Mouse (Mus musculus) gastrocnemius, postnatal 10 days (tissue): ENCODE data around the gene Bmper. TPM values are rescaled to one million over a fixed set of nuclear protein-coding genes. Genes with fewer than 3 reads are reported as not detected.
A peak's percentile ranks its signal among the peaks of the same experiment; 100 is the strongest.

ENCODE experiments used
- DNase-seq: peaks from one replicate; pipeline ENCODE4 v3.0.0; 2021; ENCODE audit warnings: mixed read lengths
- long read RNA-seq, 2 experiments: library from polyadenylated mRNA; stranded (forward); transcript quantifications; one replicate each; pipeline ENCODE4 v2.0.0; 2021
- total RNA-seq, 2 experiments: library from RNA; stranded (reverse); gene quantifications; 2 replicates each; pipeline ENCODE4 v1.2.3; 2021

Bmper gene
- total RNA-seq: 1 to 10 TPM; 5.9 to 8.0 TPM
- long read RNA-seq, experiment 1, transcript Bmper-201 (15 exons, 3,791 nt): major isoform, 7 of 8 reads
- long read RNA-seq, experiment 1, partial matches to known transcripts: 0 of 8 reads
- long read RNA-seq, experiment 1, other reads (novel, unspliced or antisense): 1 of 8 reads
- long read RNA-seq, experiment 2, transcript Bmper-201 (15 exons, 3,791 nt): major isoform, 10 of 15 reads
- long read RNA-seq, experiment 2, partial matches to known transcripts: 2 of 15 reads
- long read RNA-seq, experiment 2, other reads (novel, unspliced or antisense): 3 of 15 reads

- peak; percentile 69 for DNase-seq
These were observed at the start of gene Bmper for GRCm38 (mm10) chr9:23222841-23223548. TSS of gene Bmper (plus strand) at chr9:23223076.

GRCm38 (mm10) chr9:23177476-23177875 is 45.4 kb upstream of the Bmper start:
- DNase-seq: no peak

GRCm38 (mm10) chr9:23187181-23187580 is 35.7 kb upstream of the Bmper start:
- no peak for DNase-seq

GRCm38 (mm10) chr9:23188136-23188535 is 34.7 kb upstream of the Bmper start:
- no peak for DNase-seq

- no peak for DNase-seq
These were observed 31.9 kb upstream of the Bmper start for GRCm38 (mm10) chr9:23190950-23191349.

GRCm38 (mm10) chr9:23191431-23191830 is 31.4 kb upstream of the Bmper start:
- no peak for DNase-seq

GRCm38 (mm10) chr9:23192567-23193331 is 30.1 kb upstream of the Bmper start:
- DNase-seq: no peak

GRCm38 (mm10) chr9:23198996-23199395 is 23.9 kb upstream of the Bmper start:
- no peak for DNase-seq

- no peak for DNase-seq
These were observed 23.0 kb upstream of the Bmper start for GRCm38 (mm10) chr9:23199841-23200240.

- no peak for DNase-seq
These were observed 22.0 kb upstream of the Bmper start for GRCm38 (mm10) chr9:23200828-23201227.

- no peak for DNase-seq
These were observed 20.4 kb upstream of the Bmper start for GRCm38 (mm10) chr9:23202431-23202830.

- no peak for DNase-seq
These were observed 18.3 kb upstream of the Bmper start for GRCm38 (mm10) chr9:23204339-23205288.

GRCm38 (mm10) chr9:23205304-23205703 is 17.6 kb upstream of the Bmper start:
- no peak for DNase-seq

- DNase-seq: no peak
These were observed 17.1 kb upstream of the Bmper start for GRCm38 (mm10) chr9:23205757-23206156.

- DNase-seq: no peak
These were observed 16.7 kb upstream of the Bmper start for GRCm38 (mm10) chr9:23206181-23206580.

GRCm38 (mm10) chr9:23212303-23212702 is 10.6 kb upstream of the Bmper start:
- peak; percentile 77 for DNase-seq

- DNase-seq: no peak
These were observed 3.1 kb upstream of the Bmper start for GRCm38 (mm10) chr9:23219754-23220153.

GRCm38 (mm10) chr9:23221976-23222375 is 900 bp upstream of the Bmper start:
- no peak for DNase-seq

GRCm38 (mm10) chr9:23222492-23222840 is 410 bp upstream of the Bmper start:
- DNase-seq: peak; percentile 37

GRCm38 (mm10) chr9:23223549-23224077 is 737 bp downstream of the Bmper start:
- no peak for DNase-seq

GRCm38 (mm10) chr9:23233464-23234121 is 10.7 kb downstream of the Bmper start:
- DNase-seq: no peak
